8 mouse cellular contexts compared by ENCODE assay signal in genomic region chr3:41565410-41565823, GRCm38 (mm10). TPM values are rescaled to one million over a fixed set of nuclear protein-coding genes. Genes with fewer than 3 reads are reported as not detected.
DNase-seq lines count a peak whose midpoint lies in the region; ATAC-seq and TF ChIP-seq lines count a peak whose summit lies in the region.

No protein-coding gene starts in this region.

- peak overlapping the region; percentile 50 for H3K27ac ChIP-seq in CH12.LX (ENCODE audit: insufficient read depth, low read depth)
- peak overlapping the region; percentile 98 for H3K27ac ChIP-seq in forebrain, embryonic 14.5 days (ENCODE audit: low read depth, low read length)
- H3K27ac ChIP-seq in neural tube, embryonic 15.5 days (replicated peaks) = peak overlapping the region; percentile 96

- H3K36me3 ChIP-seq in CH12.LX (replicated peaks in 1 of 2; ENCODE audit: control insufficient read depth in 1 of 2, insufficient read depth in 1 of 2, low read length in 1 of 2) = no peaks in the 10 kb centered on the region
- no peaks in the 10 kb centered on the region for H3K36me3 ChIP-seq in forebrain, embryonic 14.5 days (ENCODE audit: control insufficient read depth, insufficient read depth, low read length)
- no peaks in the 10 kb centered on the region for H3K36me3 ChIP-seq in neural tube, embryonic 15.5 days

- dilution Hi-C loops in CH12.LX (cut with MboI; ENCODE audit: extremely low pct_ligation_motif_present, extremely low pct_unique_long_range_greater_than_20kb, low sequenced_read_pairs) = no loop called here

- H3K4me2 ChIP-seq in CH12.LX (ENCODE audit: insufficient read depth, low read depth, poor library complexity, severe bottlenecking) = peak overlapping the region; percentile 93; the same call in 1 of the 2 replicates
- H3K4me2 ChIP-seq in forebrain, embryonic 14.5 days (ENCODE audit: low read length) = peak overlapping the region; percentile 87
- H3K4me2 ChIP-seq in neural tube, embryonic 15.5 days = peak overlapping the region; percentile 92

- H3K9me3 ChIP-seq in CH12.LX (replicated peaks; ENCODE audit: low read length) = no peaks in the 10 kb centered on the region
- no peaks in the 10 kb centered on the region for H3K9me3 ChIP-seq in forebrain, embryonic 14.5 days (replicated peaks; ENCODE audit: control insufficient read depth, low read length)
- H3K9me3 ChIP-seq in neural tube, embryonic 15.5 days (replicated peaks) = no peaks in the 10 kb centered on the region

- H3K4me1 ChIP-seq in CH12.LX (ENCODE audit: control insufficient read depth in 1 of 2, insufficient read depth in 2 of 2) = peaks cover 5 to 49% of the 10 kb centered on the region in 2 experiments; a peak in 3 of 4 replicates
- H3K4me1 ChIP-seq in forebrain, embryonic 14.5 days (ENCODE audit: control insufficient read depth, insufficient read depth, low read length) = peaks cover 3% of the 10 kb centered on the region; the same call in 1 of the 2 replicates
- peaks cover 9% of the 10 kb centered on the region for H3K4me1 ChIP-seq in neural tube, embryonic 15.5 days

- peaks cover 32% of the 10 kb centered on the region for H3K79me2 ChIP-seq in CH12.LX (replicated peaks; ENCODE audit: control insufficient read depth, extremely low read depth, insufficient read depth, poor library complexity, severe bottlenecking)

- intact Hi-C loops in heart, postnatal 14 days (cut with DNase I) = loop anchor here (2.0 to 5.0 kb wide), 2 partner anchors 177 to 337 kb away; partner anchors contain the start of genes D3Ertd751e and Sclt1

- TF ChIP-seq POLR2A in CH12.LX (IDR thresholded peaks at IDR 0.05; ENCODE audit: low read depth, low read length) = peak; percentile 56

- H3K9ac ChIP-seq in CH12.LX (ENCODE audit: insufficient read depth, low read depth) = peak overlapping the region; percentile 77
- H3K9ac ChIP-seq in forebrain, embryonic 14.5 days (ENCODE audit: low read length) = peak overlapping the region; percentile 96
- peak overlapping the region; percentile 90 for H3K9ac ChIP-seq in neural tube, embryonic 15.5 days (replicated peaks)

- no peak for TF ChIP-seq EP300 in CH12.LX (IDR thresholded peaks at IDR 0.05; ENCODE audit: low read length)

- in situ Hi-C loops in CH12.LX (cut with MboI; ENCODE audit: low pct_ligation_motif_present, low pct_unique_long_range_greater_than_20kb, low sequenced_read_pairs) = loop anchor here (25.0 kb wide), 1 partner anchor 203 kb away; no protein-coding TSS in a partner anchor

- no peak for TF ChIP-seq RAD21 in CH12.LX (IDR thresholded peaks at IDR 0.05; ENCODE audit: low read depth, low read length)

- WGBS in forebrain, embryonic 14.5 days = 0% methylated on average over 41 of the region's 61 CpGs
- WGBS in neural tube, embryonic 15.5 days = under 1% methylated on average over 32 of the region's 61 CpGs

- no peak for TF ChIP-seq CTCF in CH12.LX (conservative IDR thresholded peaks at IDR 0.05 in 1 of 2, IDR thresholded peaks at IDR 0.05 in 1 of 2; ENCODE audit: low read depth in 2 of 2, low read length in 2 of 2)

- peak; percentile 53 for ATAC-seq in cerebellum, adult (ENCODE audit: insufficient number of reproducible peaks, low FRiP score, low TSS enrichment)
- ATAC-seq in forebrain, embryonic 14.5 days = peak; percentile 70
- peak; percentile 83 for ATAC-seq in neural tube, embryonic 15.5 days (ENCODE audit: low FRiP score)

- peak overlapping the region; percentile 50 to 91 (median 78) for H3K4me3 ChIP-seq in CH12.LX (replicated peaks in 1 of 3; ENCODE audit: low read depth in 2 of 3, low read length in 2 of 3, poor library complexity in 1 of 3)
- H3K4me3 ChIP-seq in forebrain, embryonic 14.5 days (ENCODE audit: low read depth, low read length) = peak overlapping the region; percentile 76
- peak overlapping the region; percentile 82 for H3K4me3 ChIP-seq in neural tube, embryonic 15.5 days (replicated peaks)

- H3K27me3 ChIP-seq in CH12.LX (replicated peaks) = no peaks in the 10 kb centered on the region
- no peaks in the 10 kb centered on the region for H3K27me3 ChIP-seq in forebrain, embryonic 14.5 days (replicated peaks; ENCODE audit: control insufficient read depth, insufficient read depth, low read length)
- H3K27me3 ChIP-seq in neural tube, embryonic 15.5 days (replicated peaks) = no peaks in the 10 kb centered on the region

- peak; percentile 54 for DNase-seq in CH12.LX (ENCODE audit: extremely low read depth)
- peak; percentile 87 for DNase-seq in forebrain, embryonic 14.5 days (ENCODE audit: low spot score)
- peak; percentile 87 to 91 for DNase-seq in heart, postnatal 14 days
- DNase-seq in layer of hippocampus, adult 18-20 months (ENCODE audit: low spot score in 2 of 2) = peak; percentile 84 to 90
- peak; percentile 84 to 86 for DNase-seq in lung, adult 18-20 months
- DNase-seq in testis, postnatal 10 days (ENCODE audit: low spot score) = peak; percentile 87

TF ChIP-seq in CH12.LX, 34 proteins besides CTCF, POLR2A, EP300 and RAD21:
- TF ChIP-seq JUN (IDR thresholded peaks at IDR 0.05; ENCODE audit: insufficient read depth, low read depth, low read length) (no peak), MXI1 (IDR thresholded peaks at IDR 0.05; ENCODE audit: low read depth, low read length) (no peak; the same call in 1 of the 2 replicates), JUND (conservative IDR thresholded peaks at IDR 0.05; ENCODE audit: low read depth, low read length) (no peak), MEF2A (IDR thresholded peaks at IDR 0.05; ENCODE audit: borderline replicate concordance, low read depth, low read length) (no peak), SIN3A (IDR thresholded peaks at IDR 0.05; ENCODE audit: low read length) (0 out of 2 replicates have a peak, but pooled peaks have one; percentile 46), TBP (conservative IDR thresholded peaks at IDR 0.05; ENCODE audit: low read depth, low read length) (no peak), PAX5 (IDR thresholded peaks at IDR 0.05; ENCODE audit: low read length) (no peak), ZC3H11A (IDR thresholded peaks at IDR 0.05; ENCODE audit: low read depth, low read length) (no peak), NRF1 (IDR thresholded peaks at IDR 0.05; ENCODE audit: low read depth, low read length) (peak; percentile 58), CHD2 (IDR thresholded peaks at IDR 0.05; ENCODE audit: low read length) (no peak), ZKSCAN1 (IDR thresholded peaks at IDR 0.05; ENCODE audit: borderline replicate concordance, low read depth, low read length) (no peak), ETS1 (conservative IDR thresholded peaks at IDR 0.05; ENCODE audit: low read depth, low read length) (no peak), ELF1 (IDR thresholded peaks at IDR 0.05; ENCODE audit: low read depth, low read length) (peak; percentile 14; the same call in 1 of the 2 replicates), USF1 (IDR thresholded peaks at IDR 0.05; ENCODE audit: low read depth, low read length) (no peak), MAX (IDR thresholded peaks at IDR 0.05; ENCODE audit: low read length) (no peak), UBTF (IDR thresholded peaks at IDR 0.05; ENCODE audit: low read depth, low read length) (peak; percentile 79; the same call in 1 of the 2 replicates), ZMIZ1 (IDR thresholded peaks at IDR 0.05; ENCODE audit: low read depth, low read length) (no peak; the same call in 1 of the 2 replicates), RCOR1 (conservative IDR thresholded peaks at IDR 0.05; ENCODE audit: low read depth, low read length) (no peak), E2F4 (IDR thresholded peaks at IDR 0.05; ENCODE audit: insufficient replicate concordance, low read depth, low read length) (no peak), ZNF384 (IDR thresholded peaks at IDR 0.05; ENCODE audit: low read depth, low read length) (no peak), CHD1 (IDR thresholded peaks at IDR 0.05; ENCODE audit: low read depth, low read length) (0 out of 2 replicates have a peak, but pooled peaks have one; percentile 1), HCFC1 (IDR thresholded peaks at IDR 0.05; ENCODE audit: low read depth, low read length) (no peak), MAFK (IDR thresholded peaks at IDR 0.05; ENCODE audit: insufficient replicate concordance, low read length) (no peak), GABPA (IDR thresholded peaks at IDR 0.05; ENCODE audit: insufficient replicate concordance, low read depth, low read length) (no peak), POLR2AphosphoS2 (IDR thresholded peaks at IDR 0.05; ENCODE audit: low read depth, low read length) (no peak), KAT2A (IDR thresholded peaks at IDR 0.05; ENCODE audit: insufficient replicate concordance, low read length) (no peak), NELFE (IDR thresholded peaks at IDR 0.05; ENCODE audit: low read depth, low read length) (peak; percentile 54), BHLHE40 (IDR thresholded peaks at IDR 0.05; ENCODE audit: low read depth, low read length) (peak; percentile 25; the same call in 1 of the 2 replicates), TCF12 (IDR thresholded peaks at IDR 0.05; ENCODE audit: low read depth, low read length) (peak; percentile 53), IRF4 (IDR thresholded peaks at IDR 0.05; ENCODE audit: low read depth, low read length) (no peak), SMC3 (IDR thresholded peaks at IDR 0.05; ENCODE audit: low read depth, low read length) (no peak), USF2 (conservative IDR thresholded peaks at IDR 0.05; ENCODE audit: low read depth, low read length) (no peak), MYC (IDR thresholded peaks at IDR 0.05; ENCODE audit: low read depth, low read length) (no peak), MAZ (IDR thresholded peaks at IDR 0.05; ENCODE audit: low read depth, low read length) (0 out of 2 replicates have a peak, but pooled peaks have one; percentile 7)

RNA-seq across cellular contexts. Expression of gene Jade1, which starts 9.9 kb away (rescaled TPM):
- total RNA-seq in CH12.LX (2012; rRNA removed) = 10.7 and 11.9 TPM in 2 replicates
- total RNA-seq in CH12.LX (2014; rRNA removed) = 9.6 and 12.5 TPM in 2 replicates
- 11.0 and 12.0 TPM in 2 replicates for polyA plus RNA-seq in CH12.LX (2012; ENCODE audit: insufficient read length, low read depth)
- 11.9 and 14.5 TPM in 2 replicates for polyA plus RNA-seq in forebrain, embryonic 14.5 days (2014; fragmentation: Nextera tagmentation; extraction: Ambion mirVana)
- 10 to 100 TPM; 28.1 to 28.6 TPM for total RNA-seq in heart, postnatal 14 days (2021)
- total RNA-seq in layer of hippocampus, adult 18-20 months (2021) = 10 to 100 TPM; 40.5 to 40.7 TPM
- polyA plus RNA-seq in neural tube, embryonic 15.5 days (2015; fragmentation: Nextera tagmentation; extraction: Ambion mirVana) = 15.2 and 15.6 TPM in 2 replicates

Comparison
In these comparisons a context has a peak if more than half of its experiments do, and no peak if none do; other contexts are left out.
1. Peak in every context shown above with its lines: DNase-seq, ATAC-seq, H3K4me3 ChIP-seq and H3K27ac ChIP-seq.